In the genomic region with DNA sequence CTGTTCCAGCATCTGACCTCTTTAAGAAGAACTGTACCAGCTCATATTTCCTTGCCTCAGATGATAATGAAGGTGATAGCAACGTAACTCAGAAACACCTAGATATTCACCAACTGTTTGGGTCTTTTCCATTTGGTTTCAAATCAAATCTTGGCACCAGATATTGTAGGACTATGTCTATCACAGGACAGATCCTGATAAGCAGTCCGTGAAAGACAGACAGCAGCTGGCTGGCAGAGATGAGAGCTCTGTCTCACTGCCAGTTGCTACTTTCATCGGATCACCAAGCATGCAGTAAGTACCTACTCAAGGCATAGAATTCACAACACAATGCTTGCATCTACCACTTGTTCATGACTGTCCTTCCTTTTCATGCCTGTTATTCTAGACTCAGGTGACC, we compare ENCODE assay signal across 12 mouse cellular contexts.
"Had no signal": no experiment of that assay in that cellular context is flagged by ENCODE, and none has a peak within 500 bp of the region (broad histone marks: within the 10 kb centered on the region; RNA-seq: fewer than 3 reads in every experiment).

No protein-coding gene starts in this region.

- H3K4me3 ChIP-seq: intestine, embryonic 15.5 days; layer of hippocampus, adult 2 months; limb, embryonic 12.5 days; neural tube, embryonic 15.5 days had no signal

- ATAC-seq: intestine, embryonic 15.5 days; midbrain, embryonic 16.5 days had no signal

- H3K4me2 ChIP-seq: intestine, embryonic 15.5 days; limb, embryonic 12.5 days; midbrain, embryonic 11.5 days; neural tube, embryonic 15.5 days had no signal

- H3K27ac ChIP-seq: intestine, embryonic 15.5 days; layer of hippocampus, adult 2 months; limb, embryonic 12.5 days; neural tube, embryonic 15.5 days; stomach, postnatal 0 days had no signal

- H3K4me1 ChIP-seq: intestine, embryonic 15.5 days; limb, embryonic 12.5 days; neural tube, embryonic 15.5 days had no signal

- H3K9ac ChIP-seq: intestine, embryonic 15.5 days; limb, embryonic 12.5 days; neural tube, embryonic 15.5 days had no signal

- DNase-seq: kidney, adult 18-20 months; kidney, postnatal 10 days; kidney, postnatal 4 days; right cerebral cortex, adult 18-20 months; right cerebral cortex, postnatal 25 days had no signal

- H3K36me3 ChIP-seq: intestine, embryonic 15.5 days; limb, embryonic 12.5 days; neural tube, embryonic 15.5 days had no signal

- H3K9me3 ChIP-seq: intestine, embryonic 15.5 days; limb, embryonic 12.5 days; neural tube, embryonic 15.5 days had no signal

- H3K27me3 ChIP-seq: intestine, embryonic 15.5 days; limb, embryonic 12.5 days; neural tube, embryonic 15.5 days had no signal
